Mouse (Mus musculus) MEL (cell line): ENCODE measurements around the gene Prrx2.
A peak's percentile ranks its signal among the peaks of the same experiment; 100 is the strongest.

Experiments
- CTCF ChIP-seq, 3 experiments: IDR thresholded peaks in 2 of 3; conservative IDR thresholded peaks in 1 of 3; 2 replicates each; pipeline ENCODE4 v1.5.1; 2011 to 2012; ENCODE audit warnings: low read length in 3 of 3, low read depth in 2 of 3, mild to moderate bottlenecking in 2 of 3, improper control_type of control experiment in 1 of 3, inconsistent platforms in 1 of 3, mixed read lengths in 1 of 3, moderate library complexity in 1 of 3; ENCODE audit not compliant: control insufficient read depth in 1 of 3, insufficient read depth in 1 of 3, poor library complexity in 1 of 3, severe bottlenecking in 1 of 3
- EP300 ChIP-seq, 2 experiments: IDR thresholded peaks; 2 replicates each; pipeline ENCODE4 v1.6.1; 2011; ENCODE audit warnings: improper control_type of control experiment in 2 of 2, low read length in 2 of 2, low read depth in 1 of 2, mild to moderate bottlenecking in 1 of 2
- JUND ChIP-seq: IDR thresholded peaks from 2 replicates; pipeline ENCODE4 v1.6.1; 2011; ENCODE audit warnings: low read depth, mild to moderate bottlenecking, improper control_type of control experiment, low read length
- MXI1 ChIP-seq: IDR thresholded peaks from 2 replicates; pipeline ENCODE4 v1.6.1; 2011; ENCODE audit warnings: mild to moderate bottlenecking, low read depth, low read length, improper control_type of control experiment
- NRF1 ChIP-seq: IDR thresholded peaks from 2 replicates; pipeline ENCODE4 v1.6.1; 2014; ENCODE audit warnings: low read depth, mild to moderate bottlenecking, inconsistent platforms, low read length, improper control_type of control experiment, moderate library complexity; ENCODE audit not compliant: poor library complexity, insufficient read depth, severe bottlenecking

- TF ChIP-seq CTCF (IDR thresholded peaks at IDR 0.05 in 2 of 3, conservative IDR thresholded peaks at IDR 0.05 in 1 of 3; ENCODE audit: control insufficient read depth in 1 of 3, insufficient read depth in 1 of 3, low read depth in 2 of 3, low read length in 3 of 3, poor library complexity in 1 of 3, severe bottlenecking in 1 of 3): peak; percentile 68 to 99 (median 87)
- no peak for TF ChIP-seq NRF1
- TF ChIP-seq EP300 (IDR thresholded peaks at IDR 0.05; ENCODE audit: low read depth in 1 of 2, low read length in 2 of 2): no peak
- no peak for TF ChIP-seq JUND
- peak; percentile 46 for TF ChIP-seq MXI1
Measured at GRCm38 (mm10) chr2:30794179-30795108, 40.3 kb upstream of the Prrx2 start.
